Mouse (Mus musculus): ENCODE results near the gene Gm48552. TPM values are rescaled to one million over a fixed set of nuclear protein-coding genes. Genes with fewer than 3 reads are reported as not detected.

Gene Gm48552
- total and polyA plus RNA-seq, 3 experiments, result 0.89 to 1.2 TPM; not detected in 1

DNA sequence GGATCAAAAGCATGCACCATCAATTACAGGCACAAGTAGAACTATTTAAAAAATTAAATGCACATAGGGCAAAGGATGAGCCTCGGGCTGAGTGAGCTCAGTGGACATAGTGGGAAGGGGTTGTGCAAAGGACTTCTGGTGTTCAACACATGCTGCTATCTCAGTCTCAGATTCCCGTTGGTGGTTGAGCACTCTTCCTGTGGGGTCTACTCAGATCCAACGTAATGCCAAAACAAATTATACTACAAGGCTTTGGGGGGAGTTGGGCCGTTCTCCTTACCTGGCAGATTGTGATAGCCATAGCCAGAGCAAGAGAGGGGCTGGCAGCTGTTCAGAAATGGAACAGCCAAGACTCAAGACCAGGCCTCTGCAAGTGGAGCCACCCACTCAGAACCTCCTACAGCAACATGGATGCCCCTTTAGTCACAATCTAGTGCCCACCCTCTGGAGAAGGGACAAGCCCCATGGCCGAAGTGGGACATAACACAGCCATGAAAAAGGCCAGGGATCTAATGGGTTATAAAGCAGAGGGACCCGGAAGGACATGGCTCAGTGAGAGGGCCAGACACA is 8.9 kb upstream of the Gm48552 start:
- peak overlapping the region; percentile 93 for H3K27ac ChIP-seq (ENCODE audit: control insufficient read depth, low read depth, low read length)
- no peaks in the 10 kb centered on the region for H3K9me3 ChIP-seq (replicated peaks; ENCODE audit: insufficient read depth, low read length)
- peak; percentile 46 for DNase-seq (ENCODE audit: low read depth, low spot score)
- H3K27me3 ChIP-seq (ENCODE audit: control insufficient read depth in 1 of 2, insufficient read depth in 2 of 2, low read length in 2 of 2), result no peaks in the 10 kb centered on the region
- peaks cover 31 to 48% of the 10 kb centered on the region in 2 experiments for H3K4me1 ChIP-seq (ENCODE audit: control insufficient read depth in 1 of 2, insufficient read depth in 2 of 2, low read length in 2 of 2)
- H3K36me3 ChIP-seq (ENCODE audit: control insufficient read depth in 1 of 2, insufficient read depth in 2 of 2, low read length in 2 of 2), result peaks cover 3 to 45% of the 10 kb centered on the region in 2 experiments; a peak in 2 of 4 replicates
- peak overlapping the region; percentile 82 for H3K9ac ChIP-seq (ENCODE audit: control insufficient read depth, low read depth, low read length, poor library complexity, severe bottlenecking)
- no peak overlapping the region for H3K4me3 ChIP-seq (ENCODE audit: control insufficient read depth in 1 of 2, insufficient read depth in 1 of 2, low read depth in 2 of 2, low read length in 2 of 2)
- 0 out of 2 replicates have a peak, but pooled peaks have one; percentile 23 for TF ChIP-seq MAZ (IDR thresholded peaks at IDR 0.05; ENCODE audit: low read depth, low read length)
- no peak for TF ChIP-seq USF1 (IDR thresholded peaks at IDR 0.05; ENCODE audit: low read depth, low read length)
- peak; percentile 19; the same call in 1 of the 2 replicates for TF ChIP-seq HCFC1 (IDR thresholded peaks at IDR 0.05; ENCODE audit: low read depth, low read length)
- peak in 1 of 2 experiments; percentile 51; a peak in 2 of 4 replicates for TF ChIP-seq EP300 (IDR thresholded peaks at IDR 0.05; ENCODE audit: low read depth in 1 of 2, low read length in 2 of 2)
- TF ChIP-seq SIN3A (IDR thresholded peaks at IDR 0.05; ENCODE audit: low read length), result peak; percentile 43
- peak; percentile 36; the same call in 1 of the 2 replicates for TF ChIP-seq ETS1 (IDR thresholded peaks at IDR 0.05; ENCODE audit: low read depth, low read length)
- TF ChIP-seq ZNF384 (IDR thresholded peaks at IDR 0.05; ENCODE audit: low read depth, low read length), result no peak
- peak; percentile 19; the same call in 1 of the 2 replicates for TF ChIP-seq MYB (IDR thresholded peaks at IDR 0.05; ENCODE audit: low read depth, low read length)
- peaks cover 34% of the 10 kb centered on the region for H3K79me2 ChIP-seq (ENCODE audit: control insufficient read depth, insufficient read depth, low read length, poor library complexity)

DNA sequence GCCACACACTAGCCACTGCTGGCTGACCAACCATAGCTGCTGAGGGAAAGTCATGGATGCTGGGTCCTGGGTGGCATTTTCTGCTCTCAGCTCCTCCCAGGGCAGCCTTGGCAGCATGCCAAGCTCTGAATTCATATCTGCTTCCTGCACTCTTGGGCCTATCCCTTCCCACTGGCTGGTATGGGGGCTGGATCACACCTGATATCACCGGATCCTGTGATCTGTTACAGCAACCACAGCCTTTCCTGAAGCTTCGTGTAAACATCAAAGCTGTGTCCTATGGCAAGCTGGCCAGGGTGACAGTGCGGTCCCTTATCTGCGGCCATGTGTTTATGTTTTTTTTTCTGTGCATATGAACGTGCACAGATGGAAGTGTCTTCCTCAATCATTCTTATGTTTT is 6.8 kb upstream of the Gm48552 start:
- Histone ChIP-seq H3K4me1 (ENCODE audit: control insufficient read depth in 1 of 2, insufficient read depth in 2 of 2, low read length in 2 of 2) (peaks cover 26 to 50% of the 10 kb centered on the region in 2 experiments), H3K27ac (ENCODE audit: control insufficient read depth, low read depth, low read length) (peak overlapping the region; percentile 92)
- TF ChIP-seq NELFE (IDR thresholded peaks at IDR 0.05; ENCODE audit: low read depth, low read length) (peak; percentile 49), BHLHE40 (IDR thresholded peaks at IDR 0.05; ENCODE audit: borderline replicate concordance, low read depth, low read length) (peak; percentile 99), POLR2A (IDR thresholded peaks at IDR 0.05; ENCODE audit: control insufficient read depth in 1 of 2, insufficient read depth in 1 of 2, low read depth in 1 of 2, low read length in 2 of 2, poor library complexity in 1 of 2) (peak in 1 of 2 experiments; percentile 41; a peak in 1 of 4 replicates), JUND (IDR thresholded peaks at IDR 0.05; ENCODE audit: low read depth, low read length) (no peak; the same call in 1 of the 2 replicates), NRF1 (IDR thresholded peaks at IDR 0.05; ENCODE audit: insufficient read depth, low read depth, low read length, poor library complexity, severe bottlenecking) (no peak), TAL1 (IDR thresholded peaks at IDR 0.05; ENCODE audit: low read length) (peak; percentile 100), CTCF (IDR thresholded peaks at IDR 0.05 in 2 of 3, conservative IDR thresholded peaks at IDR 0.05 in 1 of 3; ENCODE audit: control insufficient read depth in 1 of 3, insufficient read depth in 1 of 3, low read depth in 2 of 3, low read length in 3 of 3, poor library complexity in 1 of 3, severe bottlenecking in 1 of 3) (no peak), ELF1 (IDR thresholded peaks at IDR 0.05; ENCODE audit: low read depth, low read length) (0 out of 2 replicates have a peak, but pooled peaks have one; percentile 50), MEF2A (IDR thresholded peaks at IDR 0.05; ENCODE audit: extremely low read depth, insufficient replicate concordance, low read depth, low read length, poor library complexity, severe bottlenecking) (peak; percentile 71; the same call in 1 of the 2 replicates), UBTF (IDR thresholded peaks at IDR 0.05; ENCODE audit: borderline replicate concordance, insufficient read depth, low read depth, low read length) (no peak), ETS1 (IDR thresholded peaks at IDR 0.05; ENCODE audit: low read depth, low read length) (peak; percentile 99), USF1 (IDR thresholded peaks at IDR 0.05; ENCODE audit: low read depth, low read length) (peak; percentile 67), RAD21 (IDR thresholded peaks at IDR 0.05; ENCODE audit: low read depth, low read length) (no peak), E2F4 (IDR thresholded peaks at IDR 0.05; ENCODE audit: borderline replicate concordance, low read depth, low read length) (0 out of 2 replicates have a peak, but pooled peaks have one; percentile 50), MAZ (IDR thresholded peaks at IDR 0.05; ENCODE audit: low read depth, low read length) (peak; percentile 93), KAT2A (conservative IDR thresholded peaks at IDR 0.05; ENCODE audit: low read depth, low read length) (no peak; the same call in 1 of the 2 replicates), MAX (IDR thresholded peaks at IDR 0.05; ENCODE audit: low read length) (peak; percentile 97), GATA1 (IDR thresholded peaks at IDR 0.05; ENCODE audit: low read depth, low read length) (peak; percentile 98), POLR2AphosphoS2 (IDR thresholded peaks at IDR 0.05; ENCODE audit: low read length) (peak; percentile 77), SMC3 (IDR thresholded peaks at IDR 0.05; ENCODE audit: low read depth, low read length) (no peak; the same call in 1 of the 2 replicates), ZKSCAN1 (IDR thresholded peaks at IDR 0.05; ENCODE audit: low read depth, low read length) (no peak), CHD1 (IDR thresholded peaks at IDR 0.05; ENCODE audit: low read depth, low read length) (no peak), MAFK (IDR thresholded peaks at IDR 0.05; ENCODE audit: borderline replicate concordance, low read depth, low read length) (peak; percentile 85; the same call in 1 of the 2 replicates), MYB (IDR thresholded peaks at IDR 0.05; ENCODE audit: low read depth, low read length) (peak; percentile 91), HCFC1 (IDR thresholded peaks at IDR 0.05; ENCODE audit: low read depth, low read length) (peak; percentile 57; the same call in 1 of the 2 replicates), ZMIZ1 (IDR thresholded peaks at IDR 0.05; ENCODE audit: low read depth, low read length) (no peak)

More for the DNA sequence above, 6.8 kb upstream of the Gm48552 start:
- H3K27me3 ChIP-seq (ENCODE audit: control insufficient read depth in 1 of 2, insufficient read depth in 2 of 2, low read length in 2 of 2), result no peaks in the 10 kb centered on the region
- no peaks in the 10 kb centered on the region for H3K9me3 ChIP-seq (replicated peaks; ENCODE audit: insufficient read depth, low read length)
- H3K36me3 ChIP-seq (ENCODE audit: control insufficient read depth in 1 of 2, insufficient read depth in 2 of 2, low read length in 2 of 2), result peaks cover 0 to 39% of the 10 kb centered on the region in 2 experiments; a peak in 2 of 4 replicates
- H3K4me3 ChIP-seq (ENCODE audit: control insufficient read depth in 1 of 2, insufficient read depth in 1 of 2, low read depth in 2 of 2, low read length in 2 of 2), result no peak overlapping the region
- H3K79me2 ChIP-seq (ENCODE audit: control insufficient read depth, insufficient read depth, low read length, poor library complexity), result peaks cover 28% of the 10 kb centered on the region
- peak; percentile 98 for DNase-seq (ENCODE audit: low read depth, low spot score)
- H3K9ac ChIP-seq (ENCODE audit: control insufficient read depth, low read depth, low read length, poor library complexity, severe bottlenecking), result no peak overlapping the region; the same call in 1 of the 2 replicates
